Mouse (Mus musculus): Measurements from ENCODE around the gene H2afx.

- TF ChIP-seq CTCF (conservative IDR thresholded peaks at IDR 0.05; ENCODE audit: insufficient read depth, insufficient read length, low read depth, low read length) (no peak), POLR2A (IDR thresholded peaks at IDR 0.05; ENCODE audit: low read depth, low read length) (no peak)
Measured at GRCm38 (mm10) chr9:44319105-44319886, 15.2 kb upstream of the H2afx start.
